Mouse (Mus musculus) cerebellum, postnatal 25 days (tissue): ENCODE measurements around the gene Vash1.

ENCODE experiments used
- DNase-seq, 2 experiments: peaks; one replicate each; pipeline ENCODE4 v3.0.0; 2021; ENCODE audit warnings: mixed read lengths in 2 of 2

Vash1 gene

DNA sequence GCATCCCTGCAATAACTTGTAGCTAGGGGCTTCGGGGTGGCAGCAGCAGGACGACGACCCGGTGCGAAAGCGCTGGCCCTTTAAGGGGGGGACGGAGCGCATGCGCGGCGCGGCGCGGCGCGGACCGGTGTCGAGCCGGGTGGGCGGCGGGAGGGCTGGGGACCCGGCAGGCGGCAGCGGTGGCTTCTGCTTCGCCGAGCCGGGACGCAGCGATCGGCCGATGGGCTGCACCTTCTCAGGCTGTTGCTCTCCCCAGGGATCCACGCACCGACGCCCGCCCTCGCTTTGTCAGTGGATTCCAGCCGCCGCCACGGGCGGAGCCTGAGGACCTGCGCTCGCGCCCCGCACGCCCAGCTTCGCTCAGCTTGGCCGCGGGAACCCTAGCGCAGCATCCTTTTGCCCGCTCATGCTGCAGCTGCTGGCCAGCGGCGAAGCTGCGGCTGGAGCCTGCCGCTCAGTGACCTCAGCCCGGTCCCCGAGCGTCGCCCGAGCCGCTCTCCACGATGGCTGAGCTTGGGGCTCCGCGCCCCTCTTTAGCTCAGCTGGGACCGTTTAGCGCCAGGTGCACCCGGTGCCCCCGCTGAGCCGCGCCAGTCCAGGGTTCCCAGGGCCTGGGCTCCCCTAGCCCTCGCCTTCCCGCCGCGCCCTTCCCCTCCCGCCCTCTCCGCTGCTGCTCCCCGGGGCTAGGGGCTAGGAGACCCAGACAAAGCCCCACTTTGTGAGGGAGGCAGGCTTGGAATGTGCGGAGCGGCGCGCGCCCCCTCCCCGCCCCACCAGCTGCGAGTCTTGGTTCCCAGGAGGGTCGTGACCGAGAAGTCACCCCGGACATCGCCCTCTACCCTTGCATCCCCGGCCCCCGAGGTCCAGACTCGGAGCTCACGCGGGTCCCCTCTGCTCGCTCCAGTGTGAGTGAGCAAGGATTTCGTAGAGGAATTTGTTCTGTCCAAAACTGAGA is at the start of gene Vash1:
Gene Vash1 (plus strand): TSS at position 110 of the 955 bp plus-strand sequence.
- peak; percentile 88 to 89 for DNase-seq

- no peak for DNase-seq
Observed at GRCm38 (mm10) chr12:86628783-86629172, 49.7 kb upstream of the Vash1 start.

DNA sequence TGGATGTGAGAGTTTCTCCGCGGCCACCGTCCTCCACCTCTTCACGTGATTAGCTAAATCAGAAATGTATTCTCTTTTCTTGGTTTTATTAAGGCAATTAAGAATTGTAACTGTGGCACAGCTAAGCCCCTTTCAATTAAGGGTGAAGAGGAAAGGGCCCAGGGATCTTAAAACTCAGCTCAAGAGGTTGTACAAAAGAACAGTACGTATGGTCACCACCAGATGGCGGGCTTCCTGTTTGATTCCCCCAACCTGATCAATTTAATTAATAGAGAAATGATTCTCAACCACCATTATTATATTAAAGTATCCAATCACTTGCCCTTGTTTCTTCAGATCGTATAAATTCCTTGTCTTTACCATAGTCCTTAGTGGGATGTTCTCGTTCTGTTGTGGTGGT is 36.7 kb upstream of the Vash1 start:
- DNase-seq, result peak; percentile 19 to 63

- DNase-seq, result peak in 1 of 2 experiments; percentile 26
Observed at GRCm38 (mm10) chr12:86644512-86645273, 33.8 kb upstream of the Vash1 start.

GRCm38 (mm10) chr12:86645494-86645893 is 33.0 kb upstream of the Vash1 start:
- no peak for DNase-seq

- DNase-seq, result peak in 1 of 2 experiments; percentile 20
Observed at GRCm38 (mm10) chr12:86646831-86647230, 31.7 kb upstream of the Vash1 start.

DNA sequence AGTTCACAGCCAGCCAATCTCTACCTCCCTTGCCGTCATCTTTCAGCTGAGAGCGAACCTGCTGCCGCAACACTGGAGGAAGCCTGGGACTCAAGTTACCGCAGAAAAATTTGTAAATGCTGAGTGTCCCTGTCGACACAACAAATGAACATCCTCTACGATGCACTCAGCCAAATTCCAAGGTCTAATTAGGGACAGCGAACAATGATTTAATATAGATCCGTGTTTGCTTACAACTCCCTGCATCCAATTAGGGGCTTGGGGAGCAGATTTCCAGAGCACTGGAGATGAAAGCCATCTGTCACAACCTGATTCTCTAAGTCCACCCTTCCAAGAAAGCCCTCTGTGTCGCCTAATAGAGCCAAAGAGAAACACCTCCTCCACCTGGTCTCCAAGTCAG is 31.2 kb upstream of the Vash1 start:
- peak; percentile 19 to 26 for DNase-seq

- no peak for DNase-seq
Observed at GRCm38 (mm10) chr12:86647736-86648135, 30.8 kb upstream of the Vash1 start.

DNA sequence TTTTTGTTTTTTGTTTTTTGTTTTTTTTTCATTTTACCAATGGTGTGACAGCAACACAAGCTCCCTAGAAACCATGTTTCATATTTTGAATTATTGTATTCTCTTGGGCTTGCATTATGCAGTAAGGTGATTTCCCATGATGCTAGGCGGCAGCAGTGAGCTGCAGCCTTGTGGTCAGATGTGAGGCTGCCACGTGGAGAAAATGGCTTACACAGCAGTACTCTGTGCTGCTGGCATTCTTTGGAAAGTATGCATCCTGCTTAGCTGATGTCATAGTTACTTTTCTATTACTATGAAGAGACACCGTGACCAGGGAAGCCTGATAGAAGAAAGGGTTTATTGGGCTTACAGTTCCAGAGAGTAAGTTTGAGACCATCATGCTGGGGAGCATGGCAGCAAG is 30.0 kb upstream of the Vash1 start:
- no peak for DNase-seq

DNA sequence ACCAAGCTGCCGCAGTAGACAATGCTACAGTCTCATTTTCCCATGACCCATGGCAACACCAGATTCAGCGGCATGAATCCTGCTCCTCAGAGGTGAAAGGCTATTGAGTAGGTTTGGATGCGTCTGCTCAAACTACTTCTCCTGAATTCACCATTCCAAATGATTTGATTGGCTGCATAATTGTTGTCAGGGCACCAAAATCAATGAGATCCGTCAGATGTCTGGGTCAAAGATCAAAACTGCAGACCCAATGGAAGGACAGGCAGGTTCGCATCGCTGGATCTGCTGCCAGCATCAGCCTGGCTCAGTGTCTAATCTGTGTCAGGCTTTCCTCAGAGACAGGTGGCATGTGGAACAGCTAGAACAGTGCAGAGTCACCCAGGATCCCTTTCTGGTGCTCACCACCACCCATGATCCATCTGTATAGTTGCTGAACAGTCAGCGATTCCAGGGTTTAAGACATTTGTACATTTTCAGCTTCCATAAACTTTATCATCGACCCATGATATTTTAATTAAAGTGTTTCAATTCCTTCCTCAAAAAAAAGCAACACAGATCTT is 27.1 kb upstream of the Vash1 start:
- no peak for DNase-seq

DNA sequence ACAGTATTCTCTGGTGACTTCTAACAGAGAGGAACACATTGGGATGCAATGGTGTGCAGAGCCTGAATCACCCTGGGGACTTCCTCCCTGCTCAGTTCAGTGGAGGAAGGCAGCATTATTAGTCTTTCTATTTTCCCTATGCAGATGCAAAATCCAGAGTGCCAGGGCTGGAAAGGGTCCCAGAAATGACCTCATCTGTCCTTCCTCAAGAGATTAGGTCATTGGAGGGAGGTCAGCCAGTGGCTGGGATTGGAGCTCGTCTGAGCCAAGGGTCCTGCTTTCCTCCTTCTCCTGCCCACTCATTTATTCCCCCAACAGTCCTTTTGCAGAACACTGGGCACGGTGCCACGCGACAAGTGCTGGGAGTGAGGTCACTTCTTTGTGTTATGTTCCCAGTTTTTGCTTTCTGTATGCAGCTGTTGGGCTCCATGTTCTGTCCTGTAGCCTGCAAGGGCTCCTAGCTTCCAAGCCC is 25.9 kb upstream of the Vash1 start:
- DNase-seq, result peak; percentile 22 to 57

GRCm38 (mm10) chr12:86659447-86659968 is 19.0 kb upstream of the Vash1 start:
- DNase-seq, result no peak

GRCm38 (mm10) chr12:86660466-86660865 is 18.0 kb upstream of the Vash1 start:
- peak in 1 of 2 experiments; percentile 20 for DNase-seq

GRCm38 (mm10) chr12:86665656-86666055 is 12.8 kb upstream of the Vash1 start:
- peak in 1 of 2 experiments; percentile 9 for DNase-seq

DNA sequence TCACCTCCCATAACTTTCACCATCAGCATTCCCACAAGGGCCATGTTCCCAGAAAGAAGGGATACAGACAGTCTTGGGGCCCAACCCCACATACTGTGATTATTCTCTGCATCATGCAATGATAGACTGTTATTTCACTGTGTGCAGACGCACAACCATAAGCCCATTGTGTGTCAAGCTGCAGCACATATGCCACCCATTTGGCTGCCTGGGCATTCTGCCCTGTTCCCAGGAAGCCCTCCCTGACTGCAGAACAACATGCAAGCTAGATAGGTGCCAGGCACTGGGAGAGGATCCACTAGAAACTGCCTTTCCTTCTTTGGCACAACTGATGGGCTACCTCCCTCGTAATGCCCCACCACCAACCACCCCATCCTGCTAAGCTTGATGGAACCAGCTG is 10.1 kb upstream of the Vash1 start:
- DNase-seq, result peak; percentile 49 to 68

- DNase-seq, result no peak
Observed at GRCm38 (mm10) chr12:86672105-86672504, 6.4 kb upstream of the Vash1 start.

DNA sequence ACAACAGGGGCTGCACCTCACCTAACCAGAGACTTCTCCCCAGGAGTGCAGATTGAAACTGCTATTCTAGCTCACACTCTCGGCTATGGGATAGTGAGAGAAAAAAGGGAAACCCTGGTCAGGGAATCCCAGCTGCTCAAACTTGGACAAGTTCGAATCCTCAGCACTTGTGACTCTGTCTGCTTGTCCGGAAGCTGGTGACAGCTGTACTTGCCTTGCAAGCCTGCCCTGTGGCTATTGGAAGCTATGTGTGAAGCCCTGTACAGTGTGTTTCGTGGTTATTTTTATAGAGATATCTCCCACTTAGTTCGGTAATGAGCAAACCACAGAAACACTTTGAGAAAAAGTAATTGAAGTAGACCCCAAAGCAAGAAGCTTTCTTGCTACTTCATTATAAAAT is 6.0 kb upstream of the Vash1 start:
- DNase-seq, result no peak

GRCm38 (mm10) chr12:86679546-86679930 is 1.0 kb downstream of the Vash1 start:
- DNase-seq, result peak; percentile 57 to 66

GRCm38 (mm10) chr12:86679991-86680491 is 1.5 kb downstream of the Vash1 start:
- peak; percentile 52 to 59 for DNase-seq

DNA sequence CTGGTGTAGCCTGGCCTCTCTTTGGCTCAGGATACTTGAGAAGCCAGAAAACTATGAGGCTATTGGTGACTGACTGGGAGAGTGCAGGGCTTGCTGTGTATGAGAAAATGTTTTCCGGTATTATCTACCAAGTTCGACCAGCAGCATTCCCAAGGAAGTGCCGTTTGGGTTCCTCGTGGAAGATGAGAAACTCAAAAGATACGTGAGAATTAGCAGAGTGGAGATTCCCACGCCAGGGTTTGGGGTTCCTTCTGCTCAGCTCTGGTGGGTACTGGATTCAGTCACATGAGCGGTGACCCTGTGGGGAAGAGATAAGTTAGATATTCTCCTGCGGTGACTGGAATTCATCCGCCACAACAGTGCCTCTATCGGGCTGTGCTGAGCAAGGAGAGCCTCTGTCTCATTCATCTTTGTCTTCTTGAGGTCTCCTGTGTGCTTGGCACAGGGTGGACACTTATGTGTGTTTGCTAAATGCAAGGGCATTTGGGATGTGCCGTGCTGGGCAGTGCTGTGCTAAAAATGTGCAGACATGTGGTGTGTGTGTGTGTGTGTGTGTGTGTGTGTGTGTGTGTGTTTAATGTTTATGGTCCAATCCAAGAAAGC is 2.2 kb downstream of the Vash1 start:
- DNase-seq, result peak; percentile 57 to 63

- DNase-seq, result peak; percentile 22 to 34
Observed at GRCm38 (mm10) chr12:86681626-86682025, 3.1 kb downstream of the Vash1 start.

DNA sequence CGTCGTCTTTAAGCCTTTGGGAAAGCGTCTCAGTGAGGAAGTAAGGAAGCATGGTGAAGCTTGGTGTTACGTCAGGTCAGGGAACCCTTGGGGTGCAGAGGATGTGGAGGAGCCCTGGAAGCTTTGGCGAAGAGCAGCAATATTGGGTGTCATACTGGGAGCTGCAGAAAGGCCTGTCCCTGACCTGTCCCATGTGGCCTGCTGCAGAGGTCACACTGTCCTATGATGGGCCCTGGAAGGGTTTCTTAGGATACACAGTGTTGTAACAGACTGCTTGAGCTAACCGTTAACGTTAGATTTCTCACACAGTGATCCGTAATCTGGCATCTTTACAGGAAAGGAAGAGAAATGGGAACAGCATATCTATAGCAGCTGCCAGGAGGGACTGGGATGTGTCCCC is 3.7 kb downstream of the Vash1 start:
- peak; percentile 21 to 25 for DNase-seq
